In the genomic region with DNA sequence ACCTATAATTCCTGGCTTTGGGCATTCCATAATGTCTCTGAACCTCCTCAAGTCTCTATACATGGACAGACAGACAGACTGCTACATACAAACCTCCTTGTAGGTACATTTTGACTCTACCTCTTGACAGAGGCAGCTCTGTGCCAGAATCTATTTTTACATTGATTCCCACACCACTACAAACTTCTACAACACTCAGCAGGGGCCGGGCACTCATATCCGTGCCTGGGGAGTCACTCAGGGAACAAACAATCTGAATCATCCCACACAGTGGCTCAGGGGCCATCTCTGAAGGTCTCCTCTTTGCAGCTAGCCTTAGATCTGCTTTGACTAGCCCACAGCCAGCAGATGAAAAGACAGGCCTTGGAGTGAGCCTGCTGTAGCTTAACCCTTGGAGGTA, we compare ENCODE assay signal across 19 mouse cellular contexts.
"Had no signal": no experiment of that assay in that cellular context is flagged by ENCODE, and none has a peak within 500 bp of the region (broad histone marks: within the 10 kb centered on the region; RNA-seq: fewer than 3 reads in every experiment).

No protein-coding gene starts in this region.

- ATAC-seq: midbrain, embryonic 15.5 days had no signal

- H3K4me3 ChIP-seq: left cerebral cortex, adult 2 months; liver, embryonic 13.5 days; midbrain, embryonic 12.5 days; midbrain, embryonic 15.5 days; neural tube, embryonic 12.5 days; neural tube, embryonic 15.5 days had no signal

- H3K9ac ChIP-seq: liver, embryonic 13.5 days; midbrain, embryonic 12.5 days; midbrain, embryonic 15.5 days; neural tube, embryonic 12.5 days; neural tube, embryonic 15.5 days had no signal

- H3K36me3 ChIP-seq: liver, embryonic 13.5 days; midbrain, embryonic 12.5 days; midbrain, embryonic 15.5 days; neural tube, embryonic 12.5 days; neural tube, embryonic 15.5 days had no signal

- H3K4me1 ChIP-seq: liver, embryonic 13.5 days; midbrain, embryonic 12.5 days; midbrain, embryonic 15.5 days; neural tube, embryonic 12.5 days; neural tube, embryonic 15.5 days had no signal

- H3K9me3 ChIP-seq: liver, embryonic 13.5 days; midbrain, embryonic 12.5 days; midbrain, embryonic 15.5 days; neural tube, embryonic 12.5 days; neural tube, embryonic 15.5 days had no signal

- H3K4me2 ChIP-seq: liver, embryonic 13.5 days; midbrain, embryonic 12.5 days; midbrain, embryonic 15.5 days; neural tube, embryonic 12.5 days; neural tube, embryonic 15.5 days had no signal

- H3K27ac ChIP-seq: kidney, postnatal 0 days; left cerebral cortex, adult 2 months; liver, embryonic 13.5 days; midbrain, embryonic 12.5 days; midbrain, embryonic 15.5 days; neural tube, embryonic 12.5 days; neural tube, embryonic 15.5 days; stomach, postnatal 0 days had no signal

- H3K27me3 ChIP-seq: liver, embryonic 13.5 days; midbrain, embryonic 12.5 days; midbrain, embryonic 15.5 days; neural tube, embryonic 12.5 days; neural tube, embryonic 15.5 days had no signal

- DNase-seq: kidney, postnatal 25 days; layer of hippocampus, postnatal 36 days; liver, embryonic 13.5 days; lung, adult 2 months; lung, postnatal 14 days; lung, postnatal 4 days; right cerebral cortex, adult 18-20 months; right cerebral cortex, postnatal 14 days; right cerebral cortex, postnatal 4 days; thymus, adult 2 months; thymus, postnatal 14 days; thymus, postnatal 4 days had no signal
